Mouse (Mus musculus) lung, embryonic 14.5 days (tissue): ENCODE data around the gene Wapl. TPM values are rescaled to one million over a fixed set of nuclear protein-coding genes. Genes with fewer than 3 reads are reported as not detected.

Experiments used
- ATAC-seq: fragments of 200-750 bp; cut with Nextera tagmentation; 2 replicates; pipeline ENCODE4 v1.8.0; 2017; ENCODE audit warnings: mild to moderate bottlenecking, moderate TSS enrichment, moderate library complexity; ENCODE audit not compliant: insufficient read depth
- DNase-seq: peaks from one replicate; pipeline ENCODE4 v3.0.0-alpha.2; 2015
- H3K27ac ChIP-seq: fragments of 300-500 bp; sonication (generic); 2 replicates; pipeline ENCODE4 v1.5.1; 2014; ENCODE audit warnings: low read depth, mild to moderate bottlenecking, moderate library complexity
- H3K27me3 ChIP-seq: fragments of 300-500 bp; sonication (generic); 2 replicates; pipeline ENCODE4 v1.6.1; 2014; ENCODE audit warnings: low read length, control low read depth; ENCODE audit not compliant: insufficient read depth
- H3K36me3 ChIP-seq: fragments of 300-500 bp; sonication (generic); 2 replicates; pipeline ENCODE4 v1.6.1; 2014; ENCODE audit warnings: control low read depth; ENCODE audit not compliant: insufficient read depth
- H3K4me1 ChIP-seq: fragments of 300-500 bp; sonication (generic); 2 replicates; pipeline ENCODE4 v1.6.1; 2014; ENCODE audit warnings: antibody characterized with exemption, control low read depth; ENCODE audit not compliant: insufficient read depth
- H3K4me2 ChIP-seq: fragments of 300-500 bp; sonication (generic); 2 replicates; pipeline ENCODE4 v1.6.1; 2014; ENCODE audit warnings: mild to moderate bottlenecking
- H3K4me3 ChIP-seq: fragments of 300-500 bp; sonication (generic); 2 replicates; pipeline ENCODE4 v1.5.1; 2014; ENCODE audit warnings: low read depth, low read length
- H3K9ac ChIP-seq: fragments of 300-500 bp; sonication (generic); 2 replicates; pipeline ENCODE4 v1.6.1; 2014
- H3K9me3 ChIP-seq: fragments of 300-500 bp; sonication (generic); 2 replicates; pipeline ENCODE4 v1.6.1; 2016; ENCODE audit warnings: low read depth, low read length, control low read depth
- CTCF ChIP-seq: IDR thresholded peaks from 2 replicates; pipeline ENCODE4 v1.5.1; 2016; ENCODE audit warnings: antibody characterized with exemption, low read depth
- WGBS: fragments of 180-500 bp; shearing (Covaris S2); extraction: QIAGEN DNeasy Blood & Tissue Kit; methylation state at CpG from one replicate; pipeline ENCODE4 v1.1.7; 2014; 5-methylcytosine and 5-hydroxymethylcytosine counted together
- polyA plus RNA-seq: library from polyadenylated mRNA; unstranded; fragments of >200 nt; fragmentation: Nextera tagmentation; extraction: Ambion mirVana; gene quantifications from 2 replicates; pipeline ENCODE4 v1.2.1, GENCODE M21; 2014

The Wapl gene
- polyA plus RNA-seq, 1 experiment from 2014 or later: 28.2 TPM

- H3K4me2 ChIP-seq: no peak overlapping the region
- no peak for TF ChIP-seq CTCF
- H3K4me3 ChIP-seq: no peak overlapping the region
- WGBS: 58% methylated on average over 3 of the region's 3 CpGs
- no peak overlapping the region for H3K9ac ChIP-seq
- H3K27me3 ChIP-seq: no peaks in the 10 kb centered on the region
- no peaks in the 10 kb centered on the region for H3K36me3 ChIP-seq
- DNase-seq (no peak), ATAC-seq (no peak)
- H3K9me3 ChIP-seq: no peaks in the 10 kb centered on the region
- H3K27ac ChIP-seq: no peak overlapping the region
- H3K4me1 ChIP-seq: peaks cover 6% of the 10 kb centered on the region; the same call in 1 of the 2 replicates
Observed at GRCm38 (mm10) chr14:34669082-34669481, 4.6 kb upstream of the Wapl start.

- DNase-seq (no peak), ATAC-seq (no peak)
- Histone ChIP-seq H3K27me3 (no peaks in the 10 kb centered on the region), H3K9me3 (no peaks in the 10 kb centered on the region), H3K4me1 (peaks cover 6% of the 10 kb centered on the region; the same call in 1 of the 2 replicates), H3K4me2 (no peak overlapping the region), H3K36me3 (no peaks in the 10 kb centered on the region), H3K9ac (no peak overlapping the region), H3K4me3 (no peak overlapping the region), H3K27ac (no peak overlapping the region)
- WGBS: 52% methylated on average over 2 of the region's 2 CpGs
- TF ChIP-seq CTCF: no peak
Observed at GRCm38 (mm10) chr14:34670256-34670655, 3.5 kb upstream of the Wapl start.

- H3K4me1 ChIP-seq: peaks cover 6% of the 10 kb centered on the region; the same call in 1 of the 2 replicates
- peak overlapping the region; percentile 83 for H3K4me2 ChIP-seq
- TF ChIP-seq CTCF: no peak
- peak overlapping the region; percentile 93 for H3K27ac ChIP-seq
- WGBS: under 1% methylated on average over 52 of the region's 52 CpGs
- no peaks in the 10 kb centered on the region for H3K27me3 ChIP-seq
- H3K9me3 ChIP-seq: no peaks in the 10 kb centered on the region
- peak overlapping the region; percentile 98 for H3K9ac ChIP-seq
- H3K4me3 ChIP-seq: peak overlapping the region; percentile 99
- peaks cover 13% of the 10 kb centered on the region; the same call in 1 of the 2 replicates for H3K36me3 ChIP-seq
- DNase-seq: peak; percentile 67
- ATAC-seq: peak; percentile 50
Observed at GRCm38 (mm10) chr14:34674229-34674791, 582 bp downstream of the Wapl start.

GRCm38 (mm10) chr14:34674932-34675331, 1.2 kb downstream of the Wapl start:
- H3K4me2 ChIP-seq: peak overlapping the region; percentile 83
- DNase-seq (peak; percentile 5), ATAC-seq (no peak)
- H3K36me3 ChIP-seq: peaks cover 16% of the 10 kb centered on the region; the same call in 1 of the 2 replicates
- H3K9ac ChIP-seq: peak overlapping the region; percentile 98
- 16% methylated on average over 9 of the region's 9 CpGs for WGBS
- H3K4me3 ChIP-seq: peak overlapping the region; percentile 99
- 0 out of 2 replicates have a peak overlapping the region, but pooled peaks have one; percentile 93 for H3K27ac ChIP-seq
- TF ChIP-seq CTCF: no peak
- H3K4me1 ChIP-seq: peaks cover 6% of the 10 kb centered on the region; the same call in 1 of the 2 replicates
- no peaks in the 10 kb centered on the region for H3K9me3 ChIP-seq
- no peaks in the 10 kb centered on the region for H3K27me3 ChIP-seq

GRCm38 (mm10) chr14:34675347-34675865, 1.7 kb downstream of the Wapl start:
- Histone ChIP-seq H3K9ac (no peak overlapping the region), H3K9me3 (no peaks in the 10 kb centered on the region), H3K4me3 (peak overlapping the region; percentile 99), H3K36me3 (peaks cover 17% of the 10 kb centered on the region; the same call in 1 of the 2 replicates), H3K4me1 (peaks cover 6% of the 10 kb centered on the region; the same call in 1 of the 2 replicates), H3K27ac (no peak overlapping the region), H3K27me3 (no peaks in the 10 kb centered on the region), H3K4me2 (peak overlapping the region; percentile 83)
- no peak for ATAC-seq
- TF ChIP-seq CTCF: no peak
- 56% methylated on average over 5 of the region's 5 CpGs for WGBS
- DNase-seq: peak; percentile 50

- Histone ChIP-seq H3K27me3 (no peaks in the 10 kb centered on the region), H3K4me2 (no peak overlapping the region), H3K9me3 (no peaks in the 10 kb centered on the region), H3K4me1 (no peaks in the 10 kb centered on the region), H3K9ac (no peak overlapping the region), H3K4me3 (no peak overlapping the region), H3K36me3 (peaks cover 43% of the 10 kb centered on the region), H3K27ac (no peak overlapping the region)
- ATAC-seq (no peak), DNase-seq (no peak)
- no peak for TF ChIP-seq CTCF
- WGBS: 89% methylated on average over 2 of the region's 2 CpGs
Observed at GRCm38 (mm10) chr14:34680815-34681214, 7.1 kb downstream of the Wapl start.

- no peaks in the 10 kb centered on the region for H3K27me3 ChIP-seq
- H3K4me3 ChIP-seq: no peak overlapping the region
- no peak overlapping the region for H3K27ac ChIP-seq
- DNase-seq (no peak), ATAC-seq (no peak)
- H3K9me3 ChIP-seq: no peaks in the 10 kb centered on the region
- H3K9ac ChIP-seq: no peak overlapping the region
- no peak for TF ChIP-seq CTCF
- no peaks in the 10 kb centered on the region for H3K4me1 ChIP-seq
- no peak overlapping the region for H3K4me2 ChIP-seq
- H3K36me3 ChIP-seq: peaks cover 30% of the 10 kb centered on the region
Observed at GRCm38 (mm10) chr14:34684989-34685388, 11.3 kb downstream of the Wapl start.
